Mouse (Mus musculus): ENCODE measurements around the gene Mms19. TPM values are rescaled to one million over a fixed set of nuclear protein-coding genes. Genes with fewer than 3 reads are reported as not detected.

The Mms19 gene
- total RNA-seq (2021), result 10 to 100 TPM; 16.7 to 21.2 TPM
- long read RNA-seq, experiment 1, full-length matches to known transcripts, result 2 of 11 reads
- long read RNA-seq, experiment 1, partial matches to known transcripts, result 0 of 11 reads
- long read RNA-seq, experiment 1, other reads (novel, unspliced or antisense), result 9 of 11 reads
- long read RNA-seq, experiment 2, full-length matches to known transcripts, result 2 of 7 reads
- long read RNA-seq, experiment 2, partial matches to known transcripts, result 0 of 7 reads
- long read RNA-seq, experiment 2, other reads (novel, unspliced or antisense), result 5 of 7 reads

DNA sequence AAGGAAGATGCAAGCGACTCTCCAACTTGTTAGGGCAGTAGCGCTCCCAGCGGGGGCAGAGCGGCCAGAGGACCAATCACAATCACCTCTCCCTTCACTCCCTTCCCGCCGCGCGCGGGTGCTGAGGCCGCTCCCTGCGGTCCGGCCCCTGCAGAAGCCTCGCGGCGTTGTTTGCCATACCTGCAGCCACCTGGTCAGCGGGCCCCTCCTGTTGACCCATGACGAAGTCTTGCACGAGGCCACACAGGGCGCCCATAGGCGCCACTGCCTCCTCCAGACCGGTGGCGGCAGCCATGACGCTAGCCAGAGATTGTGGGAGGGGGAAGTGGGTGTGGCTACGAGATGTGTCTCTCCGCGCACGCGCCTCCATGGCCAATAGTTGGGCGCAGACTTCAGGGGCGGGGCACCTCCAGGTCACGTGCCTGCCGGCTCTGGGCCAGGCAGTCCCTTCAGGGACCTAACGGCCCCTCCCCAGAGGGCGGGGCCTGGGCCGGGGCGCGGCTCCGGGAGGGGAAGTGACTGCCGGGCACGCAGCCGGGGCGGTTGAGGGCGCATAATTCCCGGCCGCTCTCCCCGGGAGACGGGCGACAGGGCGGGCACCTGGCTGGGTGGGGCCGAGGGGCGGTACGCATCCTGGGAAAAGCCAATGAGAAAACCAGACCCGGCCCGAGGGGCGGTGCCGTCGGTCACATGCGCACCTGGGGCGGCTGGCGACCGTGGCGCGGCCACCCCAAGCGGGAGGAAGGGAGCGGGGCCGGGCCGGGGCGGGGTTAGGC lies at the start of gene Mms19:
Mms19 (minus strand) TSS at position 339 of the 776 bp plus-strand sequence.
- DNase-seq, result peak; percentile 99 to 100
- intact Hi-C loops (cut with DNase I), result loop anchor here (1.0 kb wide), 2 partner anchors 16 to 46 kb away; no protein-coding TSS in a partner anchor

DNA sequence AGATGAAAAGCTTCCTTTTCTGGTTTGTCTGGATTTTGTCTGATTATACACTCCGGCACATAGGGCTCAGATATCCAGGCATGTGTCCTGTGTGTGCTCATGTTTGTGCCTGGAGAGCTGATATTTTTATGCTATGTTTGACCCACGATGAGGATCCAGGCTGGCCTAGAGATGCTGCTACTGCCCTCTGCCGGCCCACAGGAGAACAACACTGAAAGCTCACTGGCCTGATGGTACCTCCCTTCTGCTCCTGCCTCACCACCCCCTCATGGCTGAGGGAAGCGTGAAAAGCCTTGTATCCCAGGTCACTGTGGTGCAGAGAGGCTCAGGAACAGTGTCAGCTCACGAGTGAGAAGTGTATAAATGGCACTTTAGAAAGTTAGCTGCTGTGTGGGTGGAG lies 45.2 kb upstream of the Mms19 start:
- intact Hi-C loops (cut with DNase I), result loop anchor here (2.0 kb wide), 1 partner anchor 127 kb away; no protein-coding TSS in a partner anchor
- DNase-seq, result peak; percentile 86 to 89

DNA sequence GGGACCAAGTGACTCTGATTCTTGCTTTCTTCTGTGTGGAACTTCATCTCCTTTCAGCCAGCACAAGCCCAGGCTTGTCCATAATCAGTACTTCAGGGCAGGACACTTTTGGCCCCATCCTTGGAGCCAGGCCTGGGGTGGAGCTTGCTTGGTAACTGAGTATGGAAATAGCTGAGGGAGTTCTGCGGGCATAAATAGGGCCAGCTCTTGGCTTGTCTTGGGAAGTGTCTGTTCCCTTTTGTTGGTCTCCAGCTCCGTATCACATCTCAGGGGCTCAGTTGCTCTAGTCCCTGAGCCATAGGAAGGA lies 41.5 kb upstream of the Mms19 start:
- no peak for DNase-seq
- intact Hi-C loops (cut with DNase I), result loop anchor here (5.0 kb wide), 1 partner anchor 110 kb away; the partner anchor contains the start of gene Pgam1

DNA sequence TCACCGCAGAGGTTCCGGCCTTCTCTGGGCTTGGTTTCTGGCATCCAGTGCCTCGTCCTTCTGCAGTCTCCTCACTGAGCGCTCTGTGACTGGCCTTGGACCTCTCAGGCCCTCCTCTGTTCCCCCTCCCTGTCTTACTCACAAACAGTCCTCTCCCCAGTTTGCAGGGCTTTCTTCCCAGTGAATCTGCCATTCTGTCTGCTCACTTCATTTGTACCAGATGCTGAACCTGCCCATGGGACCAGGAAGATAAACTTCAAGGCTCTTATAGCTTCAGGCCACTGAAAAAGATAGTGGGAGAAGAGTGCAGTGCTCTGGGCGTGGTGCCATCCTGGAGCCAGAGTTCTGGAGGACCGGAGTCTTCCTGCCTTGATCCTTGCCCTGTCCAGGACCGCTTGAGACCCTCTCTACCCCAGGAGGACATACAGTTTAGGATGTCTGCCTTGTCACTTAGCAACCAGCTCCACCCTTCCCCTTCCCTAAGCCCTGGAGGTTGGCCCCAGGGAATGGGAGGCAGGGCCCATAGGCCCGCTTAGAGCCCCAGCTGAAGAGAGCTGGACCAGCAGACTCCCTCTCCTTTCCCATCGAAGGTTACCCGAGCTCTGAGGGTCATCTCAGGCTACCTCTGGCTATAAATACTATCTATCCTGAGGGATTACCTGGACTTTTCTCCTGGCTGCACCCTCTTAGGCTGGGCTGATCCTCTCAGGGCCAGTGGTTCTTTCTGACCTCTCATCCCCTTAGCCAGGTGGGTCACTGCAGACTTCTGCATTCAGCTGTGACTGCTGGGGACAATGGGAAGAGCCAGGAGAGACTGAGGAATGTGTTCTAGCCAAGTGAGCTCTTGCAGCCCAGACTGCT lies 41.0 kb upstream of the Mms19 start:
- intact Hi-C loops (cut with DNase I), result loop anchor here (5.0 kb wide), 1 partner anchor 110 kb away; the partner anchor contains the start of gene Pgam1
- peak in 1 of 2 experiments; percentile 47 for DNase-seq

DNA sequence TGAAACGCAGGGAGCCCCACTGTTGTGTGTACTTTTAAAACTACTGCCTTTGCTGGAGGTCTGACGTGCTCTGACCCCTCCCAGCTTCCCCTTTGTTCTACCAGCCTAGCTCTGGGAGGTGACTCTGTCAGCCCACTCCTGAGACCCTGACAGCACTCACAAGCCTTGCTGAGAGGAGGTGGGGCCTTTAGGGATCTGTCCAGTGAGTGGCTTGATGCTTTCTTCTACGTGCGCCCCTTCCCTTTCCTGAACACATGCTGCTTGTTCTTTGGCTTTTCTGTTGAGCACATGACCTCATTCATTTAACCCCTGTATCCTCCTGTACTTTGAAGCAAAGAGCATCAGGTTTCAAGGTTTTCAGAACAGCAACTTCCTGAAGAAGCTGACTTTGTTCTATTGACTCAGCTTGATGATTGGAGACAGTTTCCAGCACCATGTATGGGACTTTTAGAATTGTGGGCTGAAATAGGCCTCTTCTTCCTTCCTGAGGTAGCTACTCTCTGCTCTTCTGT lies 38.1 kb upstream of the Mms19 start:
- intact Hi-C loops (cut with DNase I), result no loop called here
- no peak for DNase-seq

DNA sequence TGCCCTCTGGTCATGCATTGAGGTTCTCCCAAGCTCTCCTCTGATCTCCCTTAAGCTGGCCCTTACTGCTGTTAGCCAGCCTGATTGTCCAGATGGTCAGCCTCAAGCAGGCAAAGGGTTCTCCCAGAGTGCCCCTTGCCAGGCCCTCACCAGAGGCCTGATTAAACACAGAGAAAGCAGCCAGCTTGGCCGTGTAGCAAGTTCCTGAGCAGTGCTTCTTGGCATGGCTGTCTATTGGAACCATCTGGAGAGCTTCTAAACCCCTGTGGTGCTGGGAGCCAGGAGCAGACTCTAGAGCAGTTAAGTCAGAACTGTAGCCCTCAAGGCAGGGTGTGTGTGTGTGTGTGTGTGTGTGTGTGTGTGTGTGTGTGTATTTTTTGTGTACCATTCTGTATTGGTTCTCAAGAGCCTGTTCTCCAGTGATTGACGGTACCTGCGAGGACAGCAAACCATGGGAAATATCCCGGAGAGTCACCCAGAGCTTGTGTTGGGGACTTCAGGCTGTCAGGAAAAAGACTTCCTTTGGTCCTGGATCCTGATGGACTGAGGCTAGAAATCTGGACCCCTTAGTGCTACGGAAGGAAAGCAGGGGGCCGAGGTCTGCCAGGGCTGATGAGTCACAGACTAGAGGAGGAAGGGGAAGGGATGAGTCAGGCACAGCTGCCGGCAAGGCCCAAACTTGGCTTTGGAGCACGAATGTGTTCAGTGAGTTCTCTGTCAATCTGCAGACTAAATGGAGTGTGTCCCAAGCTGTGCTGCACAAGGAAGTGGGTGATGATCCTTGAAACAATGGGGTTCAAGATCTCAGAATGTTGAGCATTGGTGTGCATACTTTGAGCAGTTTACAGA lies 36.7 kb upstream of the Mms19 start:
- intact Hi-C loops (cut with DNase I), result no loop called here
- DNase-seq, result peak; percentile 75 to 76

DNA sequence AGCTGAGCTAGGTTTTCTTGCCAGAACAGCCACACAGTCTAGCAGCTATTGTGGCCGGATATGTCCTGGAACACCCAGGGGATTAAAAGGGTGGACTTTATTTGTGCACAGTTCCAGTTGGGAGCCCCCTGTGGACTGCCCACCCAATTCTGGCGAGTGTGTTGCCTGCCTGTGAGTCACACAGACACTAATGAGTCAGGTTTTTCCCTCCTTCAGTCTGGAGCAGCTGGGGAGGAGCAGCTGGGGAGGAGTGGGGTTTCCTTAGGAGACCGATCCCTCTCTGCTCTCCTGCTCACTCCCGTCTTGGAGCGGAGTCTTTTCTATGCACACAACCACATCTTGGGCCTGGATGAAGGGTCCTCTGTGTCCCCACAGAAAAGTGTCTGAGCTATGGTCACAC lies 35.9 kb upstream of the Mms19 start:
- peak; percentile 52 to 56 for DNase-seq
- intact Hi-C loops (cut with DNase I), result no loop called here

DNA sequence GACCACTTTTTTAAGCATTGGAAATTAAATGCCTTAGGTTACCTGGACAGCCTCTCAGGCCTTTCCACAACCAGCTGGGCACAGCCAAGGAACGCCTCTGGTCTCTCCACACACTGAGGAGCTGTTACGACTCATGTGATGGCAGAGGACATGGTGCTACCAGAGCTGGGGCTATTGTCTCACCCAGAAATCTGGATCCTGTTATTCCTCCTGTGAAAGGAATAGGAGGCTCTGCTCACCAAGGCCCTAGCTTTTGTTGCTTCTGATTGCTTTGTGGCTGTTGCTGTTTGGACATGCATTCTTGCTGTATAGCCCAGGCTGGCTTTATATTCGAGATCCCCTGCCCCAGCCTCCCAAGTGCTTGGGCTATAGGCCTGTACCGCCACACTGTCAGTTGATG lies 35.3 kb upstream of the Mms19 start:
- no peak for DNase-seq
- intact Hi-C loops (cut with DNase I), result no loop called here

DNA sequence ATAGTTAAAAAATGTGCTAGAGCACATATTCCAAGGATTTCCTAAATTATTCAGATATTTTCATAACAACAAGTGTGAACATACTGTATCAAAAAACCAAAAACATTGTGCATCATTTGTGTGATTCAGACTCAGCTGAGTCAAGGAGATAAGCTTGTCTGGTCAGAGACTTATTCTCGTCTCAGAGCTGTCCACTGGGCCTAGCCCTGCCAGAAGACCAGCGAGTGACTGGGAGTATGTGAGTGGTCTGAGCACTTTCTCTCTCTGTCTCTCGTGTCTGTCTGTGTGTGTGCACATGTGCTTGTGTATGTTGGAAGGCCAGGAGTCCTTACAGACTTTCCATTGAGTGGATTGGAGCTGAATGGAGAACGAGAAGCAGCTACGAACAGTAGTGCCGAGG lies 34.0 kb upstream of the Mms19 start:
- no peak for DNase-seq
- intact Hi-C loops (cut with DNase I), result no loop called here

DNA sequence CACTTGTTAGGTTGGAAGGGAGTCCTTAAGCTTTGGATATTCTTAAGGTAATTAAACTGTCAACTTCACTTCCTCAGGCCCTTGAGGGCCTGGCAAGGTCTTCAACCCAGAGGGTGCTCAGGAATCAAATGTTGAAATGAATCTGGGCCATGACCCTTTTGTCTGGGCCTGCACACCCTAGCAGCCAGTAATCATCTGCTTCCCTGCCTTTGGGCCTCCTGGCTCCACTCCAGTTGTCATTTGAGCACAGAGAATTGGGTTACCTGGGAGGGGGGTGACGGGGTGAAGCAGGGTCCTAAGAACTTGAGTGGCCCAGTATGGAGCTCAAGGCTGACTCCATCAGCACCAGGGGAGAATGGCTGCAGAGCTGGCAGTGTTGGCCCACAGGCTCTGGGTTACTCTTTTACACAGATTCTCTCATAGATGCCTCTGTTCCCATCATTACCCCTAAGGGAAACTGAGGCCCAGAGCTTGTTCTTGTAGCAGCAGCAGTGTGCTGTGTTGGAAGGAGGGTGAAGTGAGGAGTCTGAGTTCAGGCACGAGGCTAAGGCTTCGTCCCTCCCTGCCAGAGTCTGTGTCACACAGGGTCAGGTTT lies 33.4 kb upstream of the Mms19 start:
- intact Hi-C loops (cut with DNase I), result no loop called here
- DNase-seq, result no peak

DNA sequence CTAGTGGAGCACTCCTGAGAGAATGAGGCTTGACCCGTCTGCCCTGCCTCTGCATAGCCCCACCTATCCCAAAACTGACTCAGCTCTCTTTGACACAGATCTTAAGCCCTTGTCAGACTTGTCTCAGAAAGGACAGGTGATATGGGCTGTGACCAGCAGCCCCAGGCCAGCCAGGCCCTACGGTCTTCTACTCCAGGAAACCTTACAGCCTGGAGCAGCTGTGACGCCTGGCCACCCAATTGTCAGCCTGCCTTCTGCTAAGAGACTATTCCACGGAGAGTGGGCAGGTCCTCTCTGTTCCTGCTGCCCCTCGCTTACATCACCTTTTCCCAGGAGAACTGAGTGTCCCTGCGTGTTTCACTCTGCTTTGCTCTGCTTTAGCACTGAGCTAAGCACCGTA lies 30.2 kb upstream of the Mms19 start:
- intact Hi-C loops (cut with DNase I), result no loop called here
- no peak for DNase-seq

DNA sequence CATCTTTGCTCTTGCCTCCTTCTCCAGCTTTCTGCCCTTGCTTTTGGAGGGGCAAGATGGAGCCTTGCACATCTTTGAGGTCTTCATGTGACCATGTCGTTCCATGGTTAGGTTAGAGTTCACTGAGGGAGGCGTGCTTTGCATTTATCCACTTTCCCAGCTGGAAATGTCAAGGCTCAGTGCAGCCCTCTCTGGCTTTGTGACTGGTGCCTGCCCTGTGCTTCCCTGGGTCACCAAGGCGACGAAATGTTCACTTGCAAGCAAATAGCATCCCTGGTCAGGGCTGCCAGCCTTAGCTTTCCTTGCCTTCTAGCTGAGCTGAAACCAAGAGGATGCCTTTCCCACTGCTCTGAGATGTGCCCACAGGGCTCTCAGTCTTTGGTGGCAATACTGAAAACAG lies 29.5 kb upstream of the Mms19 start:
- no peak for DNase-seq
- intact Hi-C loops (cut with DNase I), result no loop called here

DNA sequence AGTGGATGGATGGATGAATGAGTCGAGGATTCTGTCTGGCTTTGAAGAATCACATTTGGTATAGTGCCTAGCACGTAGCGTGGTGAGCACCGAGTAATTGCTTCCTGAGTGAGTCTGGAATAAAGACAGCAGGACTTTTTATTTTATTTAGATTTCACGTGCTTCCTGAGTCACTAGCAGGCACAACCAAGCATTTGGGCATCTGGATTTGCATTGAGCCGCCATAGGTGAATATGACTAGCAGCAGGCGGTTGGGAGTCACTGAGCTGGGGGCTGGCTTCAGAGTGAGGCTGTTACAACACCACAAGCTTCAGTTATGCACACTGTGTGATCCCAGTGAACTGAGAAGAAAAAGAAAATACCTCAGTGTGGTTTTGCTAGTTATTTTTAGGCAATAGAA lies 28.1 kb upstream of the Mms19 start:
- DNase-seq, result no peak
- intact Hi-C loops (cut with DNase I), result no loop called here

DNA sequence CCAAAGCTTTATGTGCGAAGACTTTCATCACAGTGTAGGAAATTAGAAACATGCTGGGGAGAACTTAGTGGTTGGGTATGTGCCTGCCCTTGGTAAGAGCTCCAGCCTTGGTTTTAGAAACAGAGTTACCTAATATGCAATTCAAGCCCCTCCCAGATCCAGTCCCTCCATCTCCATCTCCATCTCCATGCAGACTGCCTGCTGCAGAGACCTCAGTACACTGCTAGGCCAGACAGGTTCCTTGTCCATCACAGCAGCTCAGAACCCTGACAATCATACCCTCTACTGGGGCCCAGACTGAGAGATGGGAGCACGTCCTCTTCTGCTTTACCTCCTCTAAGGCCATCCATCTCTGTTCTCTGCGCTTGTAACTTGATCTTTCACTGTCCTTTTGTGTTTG lies 27.6 kb upstream of the Mms19 start:
- DNase-seq, result no peak

DNA sequence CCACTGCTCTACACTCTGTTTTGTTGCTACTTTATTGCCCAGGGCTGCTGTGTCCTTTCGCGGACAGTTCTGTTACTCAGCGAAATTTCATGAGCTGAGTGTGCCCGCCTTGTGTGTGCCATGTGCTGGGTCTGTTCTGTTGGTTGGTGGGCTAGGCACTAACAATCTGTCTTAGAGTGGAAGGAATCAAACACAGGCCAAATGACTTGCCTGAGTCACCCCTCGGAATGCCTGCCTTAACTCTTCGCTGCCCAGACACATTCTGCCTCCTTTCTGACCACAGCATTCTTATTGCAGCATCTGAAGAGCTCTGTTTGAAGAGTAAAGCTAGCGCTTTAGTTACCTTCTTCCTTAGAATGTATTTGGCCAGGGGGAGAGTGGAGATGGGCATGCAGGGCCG lies 25.6 kb upstream of the Mms19 start:
- intact Hi-C loops (cut with DNase I), result no loop called here
- DNase-seq, result no peak

More for the DNA sequence above, 27.6 kb upstream of the Mms19 start:
- intact Hi-C loops (cut with DNase I), result no loop called here

DNA sequence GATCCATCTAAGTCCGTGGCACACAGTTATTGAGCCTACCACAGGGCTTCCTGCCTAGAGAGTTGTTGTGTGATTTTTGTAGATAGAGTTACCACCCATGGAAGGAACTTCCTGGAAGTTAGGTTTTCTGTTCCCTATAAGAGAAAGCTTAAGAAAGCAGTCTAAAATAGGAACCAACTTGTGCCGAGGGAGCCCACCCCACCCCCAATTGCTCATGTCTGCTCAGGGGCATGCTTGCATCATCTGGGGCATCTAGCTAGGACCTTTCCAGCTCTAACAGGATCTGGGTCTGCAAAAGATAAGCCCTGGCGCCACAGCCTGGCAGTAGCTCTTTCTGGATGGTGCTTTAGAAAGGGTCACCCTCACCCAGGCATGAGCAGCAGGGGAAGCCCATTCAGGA lies 24.7 kb upstream of the Mms19 start:
- DNase-seq, result peak in 1 of 2 experiments; percentile 27
- intact Hi-C loops (cut with DNase I), result no loop called here

DNA sequence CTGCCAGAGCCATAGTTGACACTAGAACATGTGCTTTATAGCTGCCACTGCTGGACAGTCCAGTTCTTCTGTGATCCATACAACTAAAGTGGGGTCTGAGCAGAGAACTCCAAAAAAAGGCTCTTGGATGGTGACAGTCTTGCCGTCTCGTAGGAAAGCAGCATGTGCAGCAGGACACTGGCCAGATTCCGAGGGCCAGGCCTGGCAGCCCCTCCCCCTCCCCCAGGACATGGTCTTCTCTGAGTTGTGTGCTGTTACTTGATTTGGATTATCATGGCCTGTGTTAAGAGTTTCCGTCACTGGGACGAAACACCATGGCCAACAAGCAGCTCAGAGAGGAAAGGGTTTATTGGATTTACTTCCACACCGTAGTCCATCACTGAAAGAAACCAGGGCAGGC lies 23.3 kb upstream of the Mms19 start:
- DNase-seq, result no peak
- intact Hi-C loops (cut with DNase I), result no loop called here

DNA sequence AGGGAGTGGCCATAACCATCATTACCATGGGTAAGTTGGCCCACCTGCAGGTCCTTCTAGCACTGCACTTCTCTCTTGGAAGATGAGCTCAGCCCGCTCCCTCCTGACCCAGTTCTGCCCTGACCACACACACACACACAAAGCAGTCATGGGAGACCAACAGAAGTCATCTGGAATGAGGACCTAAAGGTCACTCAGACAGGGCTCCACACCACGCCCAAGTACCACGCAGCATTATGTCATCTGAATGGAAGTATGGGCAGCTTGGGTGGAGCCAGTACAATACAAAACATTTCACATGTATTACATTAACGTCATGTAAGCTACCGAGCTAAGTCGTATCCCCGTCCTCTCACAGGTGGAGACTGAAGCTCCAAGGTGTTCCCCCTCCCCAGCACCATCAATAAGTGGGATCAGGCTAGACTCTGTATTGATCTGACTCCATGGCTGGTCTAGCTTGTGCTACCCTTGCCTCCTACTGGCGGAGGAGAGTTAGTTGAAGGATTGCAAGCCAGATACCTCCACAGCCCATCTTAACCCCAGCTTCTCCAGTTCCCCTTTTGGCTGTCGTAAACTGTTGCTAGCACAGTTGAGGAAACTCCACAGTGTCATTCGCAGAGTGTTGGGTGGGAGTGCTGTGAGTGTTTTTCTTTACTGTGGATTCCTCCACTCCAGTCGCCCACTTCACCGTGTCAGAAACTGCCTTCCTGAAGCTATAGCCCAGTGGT lies 20.5 kb upstream of the Mms19 start:
- intact Hi-C loops (cut with DNase I), result no loop called here
- no peak for DNase-seq

DNA sequence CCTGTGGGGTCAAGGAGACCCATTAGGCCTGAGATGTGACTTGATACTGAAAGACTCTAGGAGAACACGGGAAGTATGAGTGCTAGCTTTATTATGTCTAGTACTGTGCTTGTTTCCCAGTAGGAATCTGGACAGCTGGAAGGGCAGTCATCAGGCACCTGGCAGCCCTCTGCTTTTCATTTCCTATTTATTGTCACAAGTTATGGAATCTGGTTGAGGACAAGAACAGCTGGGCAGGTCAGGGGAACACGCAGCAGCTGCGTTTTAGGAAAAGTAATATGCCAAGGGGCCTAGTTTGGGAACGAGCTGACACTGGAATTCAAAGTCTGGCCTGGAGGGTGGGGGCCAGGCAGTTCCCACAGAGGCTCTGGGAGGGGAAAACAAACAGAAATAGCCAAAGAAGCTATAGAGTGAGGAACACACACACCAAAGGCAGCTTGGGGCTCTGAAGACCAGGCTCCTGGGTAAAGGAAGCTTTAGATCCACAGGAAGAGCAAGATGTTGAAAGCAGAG lies 19.5 kb upstream of the Mms19 start:
- DNase-seq, result peak; percentile 23 to 51
- intact Hi-C loops (cut with DNase I), result no loop called here
